Mouse (Mus musculus) neural tube, embryonic 11.5 days (tissue): ENCODE data around the gene St7. TPM values are rescaled to one million over a fixed set of nuclear protein-coding genes. Genes with fewer than 3 reads are reported as not detected.

Experiments
- ATAC-seq: fragments of 200-750 bp; cut with Nextera tagmentation; 2 replicates; pipeline ENCODE4 v1.8.0; 2017; ENCODE audit warnings: moderate number of reproducible peaks, mild to moderate bottlenecking, moderate TSS enrichment, moderate library complexity; ENCODE audit not compliant: insufficient read depth, low FRiP score, low TSS enrichment
- DNase-seq: peaks from one replicate; pipeline ENCODE4 v3.0.0-alpha.2; 2015; ENCODE audit warnings: low spot score
- H3K27ac ChIP-seq: fragments of 300-500 bp; sonication (generic); 2 replicates; pipeline ENCODE4 v1.5.1; 2014; ENCODE audit warnings: low read depth, mild to moderate bottlenecking, low read length
- H3K27me3 ChIP-seq: fragments of 300-500 bp; sonication (generic); 2 replicates; pipeline ENCODE4 v1.6.1; 2014; ENCODE audit warnings: mild to moderate bottlenecking, low read length, mixed read lengths; ENCODE audit not compliant: control insufficient read depth, insufficient read depth
- H3K36me3 ChIP-seq: fragments of 300-500 bp; sonication (generic); 2 replicates; pipeline ENCODE4 v1.6.1; 2014; ENCODE audit warnings: mild to moderate bottlenecking, low read length, moderate library complexity, mixed read lengths; ENCODE audit not compliant: control insufficient read depth, insufficient read depth
- H3K4me1 ChIP-seq: fragments of 300-500 bp; sonication (generic); 2 replicates; pipeline ENCODE4 v1.6.1; 2014; ENCODE audit warnings: low read length, mixed read lengths; ENCODE audit not compliant: control insufficient read depth, insufficient read depth
- H3K4me2 ChIP-seq: fragments of 300-500 bp; sonication (generic); 2 replicates; pipeline ENCODE4 v1.6.1; 2014; ENCODE audit warnings: low read depth, mild to moderate bottlenecking, moderate library complexity
- H3K4me3 ChIP-seq: fragments of 300-500 bp; sonication (generic); 2 replicates; pipeline ENCODE4 v1.5.1; 2014; ENCODE audit warnings: low read depth, low read length
- H3K9ac ChIP-seq: fragments of 300-500 bp; sonication (generic); 2 replicates; pipeline ENCODE4 v1.6.1; 2014; ENCODE audit warnings: mild to moderate bottlenecking, low read length
- H3K9me3 ChIP-seq: fragments of 300-500 bp; sonication (generic); 2 replicates; pipeline ENCODE4 v1.6.1; 2016; ENCODE audit warnings: low read length; ENCODE audit not compliant: control insufficient read depth
- WGBS: fragments of 180-500 bp; shearing (Covaris S2); extraction: QIAGEN DNeasy Blood & Tissue Kit; methylation state at CpG from one replicate; pipeline ENCODE4 v1.1.7; 2014; 5-methylcytosine and 5-hydroxymethylcytosine counted together
- polyA plus RNA-seq: library from polyadenylated mRNA; unstranded; fragments of >200 nt; fragmentation: Nextera tagmentation; extraction: Ambion mirVana; gene quantifications from 2 replicates; pipeline ENCODE4 v1.2.1, GENCODE M21; 2014

St7 gene
- polyA plus RNA-seq, 1 experiment from 2014 or later = 41.8 TPM

GRCm38 (mm10) chr6:17829981-17830380 is 137.2 kb downstream of the St7 start:
- H3K4me3 ChIP-seq = no peak overlapping the region
- H3K4me1 ChIP-seq = no peaks in the 10 kb centered on the region
- ATAC-seq = no peak
- no peaks in the 10 kb centered on the region; the same call in 1 of the 2 replicates for H3K36me3 ChIP-seq
- no peak overlapping the region for H3K27ac ChIP-seq
- H3K27me3 ChIP-seq = no peaks in the 10 kb centered on the region
- no peak for DNase-seq
- H3K9ac ChIP-seq = no peak overlapping the region
- WGBS = 97% methylated on average over 1 of the region's 1 CpGs
- H3K9me3 ChIP-seq = no peaks in the 10 kb centered on the region
- H3K4me2 ChIP-seq = no peak overlapping the region

GRCm38 (mm10) chr6:17834493-17834892 is 141.8 kb downstream of the St7 start:
- H3K27me3 ChIP-seq = no peaks in the 10 kb centered on the region
- WGBS = 44% methylated on average over 7 of the region's 7 CpGs
- H3K9ac ChIP-seq = no peak overlapping the region
- ATAC-seq (no peak), DNase-seq (peak; percentile 73)
- no peaks in the 10 kb centered on the region for H3K36me3 ChIP-seq
- H3K4me3 ChIP-seq = no peak overlapping the region
- no peak overlapping the region for H3K27ac ChIP-seq
- no peak overlapping the region for H3K4me2 ChIP-seq
- no peaks in the 10 kb centered on the region for H3K9me3 ChIP-seq
- H3K4me1 ChIP-seq = no peaks in the 10 kb centered on the region

DNA sequence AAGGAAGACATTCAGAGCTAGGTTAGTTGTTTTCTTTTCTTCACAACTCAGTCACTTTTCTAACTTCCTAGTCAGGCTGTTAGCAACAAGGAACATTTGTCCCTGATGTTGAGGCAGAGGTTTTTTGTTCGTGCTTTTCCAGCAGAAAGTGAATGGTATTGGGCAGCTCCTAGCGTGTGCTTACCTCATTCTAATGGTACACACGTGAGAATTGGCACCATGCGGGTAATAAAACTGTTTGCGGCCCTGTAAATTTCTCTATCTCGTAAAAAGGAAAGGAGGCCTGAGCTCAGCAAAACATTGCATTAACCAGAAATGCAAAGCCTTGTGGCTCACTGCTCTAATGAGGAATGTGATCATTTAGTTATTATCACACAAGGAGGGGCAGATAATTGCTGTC is 143.0 kb downstream of the St7 start:
- no peak for ATAC-seq
- H3K4me1 ChIP-seq = no peaks in the 10 kb centered on the region

GRCm38 (mm10) chr6:17837676-17838075 is 144.9 kb downstream of the St7 start:
- Histone ChIP-seq H3K4me1 (no peaks in the 10 kb centered on the region), H3K4me2 (no peak overlapping the region), H3K27me3 (no peaks in the 10 kb centered on the region), H3K9me3 (no peaks in the 10 kb centered on the region), H3K9ac (no peak overlapping the region), H3K27ac (no peak overlapping the region), H3K4me3 (no peak overlapping the region), H3K36me3 (no peaks in the 10 kb centered on the region)
- DNase-seq (no peak), ATAC-seq (no peak)
- whole genome bisulfite sequencing = 81% methylated on average over 1 of the region's 1 CpGs

More for the DNA sequence above, 143.0 kb downstream of the St7 start:
- no peak overlapping the region for H3K4me2 ChIP-seq
- no peak overlapping the region for H3K9ac ChIP-seq
- H3K27me3 ChIP-seq = no peaks in the 10 kb centered on the region
- WGBS = 72% methylated on average over 6 of the region's 6 CpGs
- H3K4me3 ChIP-seq = no peak overlapping the region
- no peak for DNase-seq
- H3K36me3 ChIP-seq = no peaks in the 10 kb centered on the region
- H3K9me3 ChIP-seq = no peaks in the 10 kb centered on the region
- H3K27ac ChIP-seq = no peak overlapping the region

- Histone ChIP-seq H3K27ac (no peak overlapping the region), H3K4me2 (no peak overlapping the region), H3K36me3 (no peaks in the 10 kb centered on the region), H3K27me3 (no peaks in the 10 kb centered on the region), H3K9ac (no peak overlapping the region), H3K9me3 (no peaks in the 10 kb centered on the region), H3K4me1 (no peaks in the 10 kb centered on the region), H3K4me3 (no peak overlapping the region)
- DNase-seq (no peak), ATAC-seq (no peak)
- WGBS = 84% methylated on average over 29 of the region's 29 CpGs
Observed at GRCm38 (mm10) chr6:17840431-17840830, 147.7 kb downstream of the St7 start.

- Histone ChIP-seq H3K27ac (no peak overlapping the region), H3K9ac (no peak overlapping the region), H3K4me1 (no peaks in the 10 kb centered on the region), H3K27me3 (no peaks in the 10 kb centered on the region), H3K9me3 (no peaks in the 10 kb centered on the region), H3K4me3 (no peak overlapping the region), H3K4me2 (no peak overlapping the region), H3K36me3 (no peaks in the 10 kb centered on the region; the same call in 1 of the 2 replicates)
- WGBS = 34% methylated on average over 3 of the region's 3 CpGs
- ATAC-seq = no peak
- peak; percentile 43 for DNase-seq
Observed at GRCm38 (mm10) chr6:17842759-17843158, 150.0 kb downstream of the St7 start.

DNA sequence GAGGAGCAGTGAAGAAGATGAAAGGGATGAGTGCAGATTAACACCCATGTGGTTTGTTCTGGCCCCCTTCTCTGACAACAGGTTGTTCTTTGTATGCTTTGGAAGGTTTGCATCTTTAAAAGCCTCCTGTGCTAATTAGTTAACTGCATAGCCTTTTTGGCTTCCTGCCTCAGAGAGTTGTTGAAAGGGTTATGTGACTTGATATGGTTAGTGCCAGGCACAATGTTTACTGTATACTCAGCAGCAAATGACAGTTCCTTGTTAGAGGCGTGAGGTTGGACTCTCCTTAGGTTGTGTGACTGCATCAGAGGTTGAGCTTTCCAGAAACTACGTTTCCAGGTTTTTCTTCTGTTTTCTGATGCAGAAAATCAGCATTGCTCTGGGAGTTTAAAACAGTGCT is 158.6 kb downstream of the St7 start:
- no peaks in the 10 kb centered on the region for H3K4me1 ChIP-seq
- H3K9me3 ChIP-seq = no peaks in the 10 kb centered on the region
- H3K36me3 ChIP-seq = no peaks in the 10 kb centered on the region; the same call in 1 of the 2 replicates
- no peak overlapping the region for H3K9ac ChIP-seq
- H3K4me3 ChIP-seq = no peak overlapping the region
- no peaks in the 10 kb centered on the region for H3K27me3 ChIP-seq
- DNase-seq (no peak), ATAC-seq (no peak)
- no peak overlapping the region for H3K4me2 ChIP-seq
- H3K27ac ChIP-seq = no peak overlapping the region
- 66% methylated on average over 2 of the region's 2 CpGs for WGBS

DNA sequence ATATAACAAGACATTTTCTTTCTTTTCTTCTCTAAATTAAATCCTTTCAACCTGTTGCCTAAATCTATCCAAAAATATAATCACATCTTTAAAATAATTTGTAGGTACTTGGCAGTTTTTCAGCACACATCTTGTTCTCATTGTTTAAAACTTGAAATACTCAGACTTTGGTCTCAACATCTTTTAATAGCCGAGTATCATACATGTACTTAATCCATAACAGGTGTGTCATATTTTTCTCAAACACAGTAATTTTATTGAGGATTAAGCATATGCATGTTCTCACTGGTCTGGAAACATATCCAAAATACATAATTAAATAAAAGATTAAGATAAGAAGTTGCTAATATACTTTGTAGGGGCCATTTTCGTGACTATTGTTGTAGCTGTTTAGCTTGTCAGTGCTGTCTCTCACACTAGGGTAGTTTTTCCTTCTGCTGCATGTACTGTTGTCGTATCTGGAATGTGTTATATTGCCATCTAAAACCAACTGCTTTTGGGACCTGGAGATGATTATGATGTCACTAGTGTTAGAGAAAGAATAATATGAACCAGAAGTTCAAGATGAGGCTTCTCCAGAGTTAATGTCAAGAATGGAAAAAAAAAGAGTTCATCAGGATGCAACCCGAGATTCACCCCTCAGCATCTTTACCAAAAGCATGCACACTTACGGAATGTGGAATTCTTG is 161.0 kb downstream of the St7 start:
- DNase-seq (no peak), ATAC-seq (no peak)
- 84% methylated on average over 5 of the region's 5 CpGs for WGBS
- no peaks in the 10 kb centered on the region for H3K4me1 ChIP-seq
- H3K9me3 ChIP-seq = no peaks in the 10 kb centered on the region
- H3K4me3 ChIP-seq = no peak overlapping the region
- H3K4me2 ChIP-seq = no peak overlapping the region
- no peaks in the 10 kb centered on the region; the same call in 1 of the 2 replicates for H3K36me3 ChIP-seq
- no peak overlapping the region for H3K9ac ChIP-seq
- H3K27ac ChIP-seq = no peak overlapping the region
- H3K27me3 ChIP-seq = no peaks in the 10 kb centered on the region

DNA sequence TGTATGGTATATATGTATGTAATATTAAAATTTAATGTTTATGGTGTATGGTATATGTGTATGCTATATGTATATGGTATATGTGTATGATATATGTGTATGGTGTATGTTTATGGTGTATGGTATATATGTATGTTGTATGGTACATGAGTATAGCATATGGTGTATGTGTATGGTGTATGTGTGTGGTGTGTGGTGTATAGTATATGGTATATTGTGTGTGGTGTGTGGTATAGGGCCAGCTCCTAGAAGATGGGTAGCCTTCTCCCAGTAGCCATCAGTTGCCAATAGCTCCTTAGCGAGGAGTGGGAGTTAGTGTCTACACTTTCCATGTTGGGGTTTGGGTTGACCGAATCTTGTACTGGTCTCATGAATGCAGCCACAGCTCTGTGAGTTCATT is 162.9 kb downstream of the St7 start:
- H3K27ac ChIP-seq = no peak overlapping the region
- 97% methylated on average over 2 of the region's 2 CpGs for whole genome bisulfite sequencing
- H3K36me3 ChIP-seq = no peaks in the 10 kb centered on the region; the same call in 1 of the 2 replicates
- H3K4me3 ChIP-seq = no peak overlapping the region
- no peak overlapping the region for H3K4me2 ChIP-seq
- no peak overlapping the region for H3K9ac ChIP-seq
- no peaks in the 10 kb centered on the region for H3K9me3 ChIP-seq
- no peak for ATAC-seq
- DNase-seq = no peak
- no peaks in the 10 kb centered on the region for H3K4me1 ChIP-seq
- no peaks in the 10 kb centered on the region for H3K27me3 ChIP-seq
